Mouse (Mus musculus) cerebellum, adult 11 months (tissue): ENCODE results near the gene Hras.

ENCODE experiments used
- DNase-seq: peaks from one replicate; pipeline ENCODE4 v3.0.0; 2022

Hras gene

GRCm38 (mm10) chr7:141213605-141214235 lies 19.9 kb upstream of the Hras start, which contains the start of gene Lmntd2:
TSS of gene Lmntd2 (minus strand) at chr7:141214080.
- no peak for DNase-seq

- no peak for DNase-seq
Observed at GRCm38 (mm10) chr7:141213133-141213532, 19.3 kb upstream of the Hras start.

GRCm38 (mm10) chr7:141210606-141211131 lies 16.9 kb upstream of the Hras start:
- DNase-seq: no peak

GRCm38 (mm10) chr7:141210137-141210536 lies 16.3 kb upstream of the Hras start:
- DNase-seq: no peak

- no peak for DNase-seq
Observed at GRCm38 (mm10) chr7:141209526-141209925, 15.7 kb upstream of the Hras start.

GRCm38 (mm10) chr7:141206182-141206937 lies 12.6 kb upstream of the Hras start:
- no peak for DNase-seq

- no peak for DNase-seq
Observed at GRCm38 (mm10) chr7:141205504-141205903, 11.7 kb upstream of the Hras start.

GRCm38 (mm10) chr7:141204546-141204945 lies 10.7 kb upstream of the Hras start:
- DNase-seq: no peak

- no peak for DNase-seq
Observed at GRCm38 (mm10) chr7:141198121-141198520, 4.3 kb upstream of the Hras start.

GRCm38 (mm10) chr7:141196619-141197282 lies 2.9 kb upstream of the Hras start:
- DNase-seq: no peak

GRCm38 (mm10) chr7:141195754-141196153 lies 1.9 kb upstream of the Hras start:
- no peak for DNase-seq

GRCm38 (mm10) chr7:141194830-141195229 lies 1.0 kb upstream of the Hras start:
- DNase-seq: peak; percentile 76

GRCm38 (mm10) chr7:141194409-141194808 lies 604 bp upstream of the Hras start:
- DNase-seq: no peak

GRCm38 (mm10) chr7:141193348-141193856 lies 403 bp downstream of the Hras start:
- peak; percentile 52 for DNase-seq

- DNase-seq: no peak
Observed at GRCm38 (mm10) chr7:141192776-141193347, 943 bp downstream of the Hras start.

- no peak for DNase-seq
Observed at GRCm38 (mm10) chr7:141191796-141192685, 1.8 kb downstream of the Hras start.

GRCm38 (mm10) chr7:141191036-141191435 lies 2.8 kb downstream of the Hras start:
- DNase-seq: no peak

GRCm38 (mm10) chr7:141190220-141190619 lies 3.6 kb downstream of the Hras start:
- no peak for DNase-seq

- no peak for DNase-seq
Observed at GRCm38 (mm10) chr7:141188733-141189132, 5.1 kb downstream of the Hras start.

GRCm38 (mm10) chr7:141188194-141188593 lies 5.6 kb downstream of the Hras start:
- DNase-seq: no peak

- DNase-seq: peak; percentile 83
Observed at GRCm38 (mm10) chr7:141176173-141176572, 17.6 kb downstream of the Hras start.

- DNase-seq: no peak
Observed at GRCm38 (mm10) chr7:141175068-141175467, 18.7 kb downstream of the Hras start.
